ENCODE assay signal across 20 mouse cellular contexts in genomic region chr17:66864441-66864840, GRCm38 (mm10).
A peak's percentile ranks its signal among the peaks of the same experiment; 100 is the strongest.
DNase-seq lines count a peak whose midpoint lies in the region; ATAC-seq lines count a peak whose summit lies in the region.
"Had no signal": no experiment of that assay in that cellular context is flagged by ENCODE, and none has a peak within 500 bp of the region (broad histone marks: within the 10 kb centered on the region; RNA-seq: fewer than 3 reads in every experiment).

No protein-coding gene starts in this region.

- no peaks in the 10 kb centered on the region for H3K9me3 ChIP-seq in midbrain, embryonic 14.5 days (ENCODE audit: control insufficient read depth, low read length)
- H3K9me3 ChIP-seq in midbrain, embryonic 16.5 days (replicated peaks; ENCODE audit: control insufficient read depth, low read length, poor library complexity, severe bottlenecking): no peaks in the 10 kb centered on the region
- H3K9me3 ChIP-seq: embryonic facial prominence, embryonic 10.5 days; embryonic facial prominence, embryonic 12.5 days; forebrain, embryonic 13.5 days; forebrain, embryonic 15.5 days had no signal

- H3K4me3 ChIP-seq in midbrain, embryonic 14.5 days (replicated peaks; ENCODE audit: low read depth, low read length): no peak overlapping the region
- H3K4me3 ChIP-seq in midbrain, embryonic 16.5 days (ENCODE audit: low read depth, low read length): no peak overlapping the region
- H3K4me3 ChIP-seq: embryonic facial prominence, embryonic 10.5 days; embryonic facial prominence, embryonic 12.5 days; forebrain, embryonic 13.5 days; forebrain, embryonic 15.5 days had no signal

- H3K36me3 ChIP-seq in midbrain, embryonic 14.5 days (ENCODE audit: control insufficient read depth, insufficient read depth, low read length): no peaks in the 10 kb centered on the region
- no peaks in the 10 kb centered on the region for H3K36me3 ChIP-seq in midbrain, embryonic 16.5 days (ENCODE audit: control insufficient read depth, insufficient read depth, low read length)
- H3K36me3 ChIP-seq: embryonic facial prominence, embryonic 10.5 days; embryonic facial prominence, embryonic 12.5 days; forebrain, embryonic 15.5 days had no signal

- no peak overlapping the region for H3K9ac ChIP-seq in midbrain, embryonic 14.5 days (replicated peaks; ENCODE audit: low read length)
- H3K9ac ChIP-seq in midbrain, embryonic 16.5 days (ENCODE audit: low read depth, low read length): no peak overlapping the region
- H3K9ac ChIP-seq: embryonic facial prominence, embryonic 12.5 days; forebrain, embryonic 13.5 days; forebrain, embryonic 15.5 days; forebrain, postnatal 0 days had no signal

- DNase-seq in midbrain, embryonic 14.5 days: peak; percentile 11
- DNase-seq in R1 (ENCODE audit: low read depth, low spot score): peak; percentile 64
- DNase-seq in mesoderm, embryonic 11.5 days (ENCODE audit: low read depth, low spot score): peak; percentile 53
- no peak for DNase-seq in cerebellum, adult 11 months
- DNase-seq: adrenal gland, adult 2 months; adrenal gland, postnatal 10 days; adrenal gland, postnatal 25 days; B cell, adult 2 months; cerebellum, adult 11-12 months; cerebellum, adult 2 months; cerebellum, adult 9-10 months; cerebellum, postnatal 10 days; cerebellum, postnatal 25 days; forebrain, postnatal 0 days had no signal

- no peak for ATAC-seq in midbrain, embryonic 14.5 days (ENCODE audit: low FRiP score, low TSS enrichment)
- ATAC-seq in midbrain, embryonic 16.5 days: no peak
- ATAC-seq in CD4-positive, CD25-positive, alpha-beta regulatory T cell, adult 4 months: no peak
- ATAC-seq: forebrain, embryonic 13.5 days; forebrain, embryonic 15.5 days; forebrain, postnatal 0 days had no signal

- H3K4me2 ChIP-seq in midbrain, embryonic 14.5 days (ENCODE audit: low read length): no peak overlapping the region
- no peak overlapping the region for H3K4me2 ChIP-seq in midbrain, embryonic 16.5 days (ENCODE audit: low read length)
- H3K4me2 ChIP-seq: embryonic facial prominence, embryonic 12.5 days; forebrain, embryonic 13.5 days; forebrain, embryonic 15.5 days had no signal

- H3K4me1 ChIP-seq in midbrain, embryonic 14.5 days (ENCODE audit: control insufficient read depth, insufficient read depth, low read length): no peaks in the 10 kb centered on the region
- peaks cover under 1% of the 10 kb centered on the region for H3K4me1 ChIP-seq in midbrain, embryonic 16.5 days (ENCODE audit: control insufficient read depth, insufficient read depth, low read length)
- H3K4me1 ChIP-seq: embryonic facial prominence, embryonic 12.5 days had no signal

- WGBS in midbrain, embryonic 14.5 days: 42% methylated on average over 4 of the region's 4 CpGs
- 38% methylated on average over 4 of the region's 4 CpGs for WGBS in midbrain, embryonic 16.5 days

- no peak overlapping the region for H3K27ac ChIP-seq in midbrain, embryonic 14.5 days (replicated peaks; ENCODE audit: low read depth, low read length)
- H3K27ac ChIP-seq in midbrain, embryonic 16.5 days (ENCODE audit: low read length): no peak overlapping the region; the same call in 1 of the 2 replicates
- H3K27ac ChIP-seq: embryonic facial prominence, embryonic 10.5 days; embryonic facial prominence, embryonic 12.5 days; forebrain, embryonic 13.5 days; forebrain, embryonic 15.5 days had no signal

- H3K27me3 ChIP-seq in midbrain, embryonic 14.5 days (ENCODE audit: control insufficient read depth, insufficient read depth, low read length): no peaks in the 10 kb centered on the region
- H3K27me3 ChIP-seq in midbrain, embryonic 16.5 days (ENCODE audit: control insufficient read depth, insufficient read depth, low read depth, low read length): no peaks in the 10 kb centered on the region
- H3K27me3 ChIP-seq: embryonic facial prominence, embryonic 12.5 days; forebrain, embryonic 13.5 days had no signal
